Mouse (Mus musculus) stomach, embryonic 14.5 days (tissue): ENCODE data around the gene Rorc. TPM values are rescaled to one million over a fixed set of nuclear protein-coding genes. Genes with fewer than 3 reads are reported as not detected.

Experiments used
- ATAC-seq: fragments of 200-750 bp; cut with Nextera tagmentation; 2 replicates; pipeline ENCODE4 v1.8.0; 2017; ENCODE audit warnings: low read depth, moderate TSS enrichment; ENCODE audit not compliant: insufficient number of reproducible peaks, insufficient read depth, low FRiP score
- H3K27ac ChIP-seq: fragments of 300-500 bp; sonication (generic); 2 replicates; pipeline ENCODE4 v1.5.1; 2014; ENCODE audit warnings: mild to moderate bottlenecking, low read length, moderate library complexity, mixed read lengths
- H3K27me3 ChIP-seq: fragments of 300-500 bp; sonication (generic); 2 replicates; pipeline ENCODE4 v1.6.1; 2014; ENCODE audit warnings: low read length, control low read depth, mixed read lengths; ENCODE audit not compliant: control insufficient read depth, insufficient read depth
- H3K36me3 ChIP-seq: fragments of 300-500 bp; sonication (generic); 2 replicates; pipeline ENCODE4 v1.6.1; 2014; ENCODE audit warnings: mild to moderate bottlenecking, control low read depth, low read length, moderate library complexity, mixed read lengths; ENCODE audit not compliant: control insufficient read depth, insufficient read depth
- H3K4me1 ChIP-seq: fragments of 300-500 bp; sonication (generic); 2 replicates; pipeline ENCODE4 v1.6.1; 2014; ENCODE audit warnings: low read length, control low read depth, mixed read lengths; ENCODE audit not compliant: control insufficient read depth, insufficient read depth
- H3K4me2 ChIP-seq: fragments of 300-500 bp; sonication (generic); replicated peaks from 2 replicates; pipeline ENCODE4 v1.6.1; 2014; ENCODE audit warnings: low read depth, low read length, control low read depth
- H3K4me3 ChIP-seq: fragments of 300-500 bp; sonication (generic); 2 replicates; pipeline ENCODE4 v1.5.1; 2014; ENCODE audit warnings: low read depth, low read length, control low read depth
- H3K9ac ChIP-seq: fragments of 300-500 bp; sonication (generic); replicated peaks from 2 replicates; pipeline ENCODE4 v1.6.1; 2014; ENCODE audit warnings: low read depth, mild to moderate bottlenecking, control low read depth, low read length, moderate library complexity, mixed read lengths
- H3K9me3 ChIP-seq: fragments of 300-500 bp; sonication (generic); 2 replicates; pipeline ENCODE4 v1.6.1; 2016; ENCODE audit warnings: low read depth, low read length, control low read depth; ENCODE audit not compliant: control insufficient read depth
- WGBS: fragments of 180-500 bp; shearing (Covaris S2); extraction: QIAGEN DNeasy Blood & Tissue Kit; methylation state at CpG from one replicate; pipeline ENCODE4 v1.1.7; 2014; 5-methylcytosine and 5-hydroxymethylcytosine counted together
- polyA plus RNA-seq: library from polyadenylated mRNA; unstranded; fragments of >200 nt; fragmentation: Nextera tagmentation; extraction: Ambion mirVana; gene quantifications from 2 replicates; pipeline ENCODE4 v1.2.1, GENCODE M21; 2014

Gene Rorc
- polyA plus RNA-seq, 1 experiment from 2014 or later, result 5.3 TPM

DNA sequence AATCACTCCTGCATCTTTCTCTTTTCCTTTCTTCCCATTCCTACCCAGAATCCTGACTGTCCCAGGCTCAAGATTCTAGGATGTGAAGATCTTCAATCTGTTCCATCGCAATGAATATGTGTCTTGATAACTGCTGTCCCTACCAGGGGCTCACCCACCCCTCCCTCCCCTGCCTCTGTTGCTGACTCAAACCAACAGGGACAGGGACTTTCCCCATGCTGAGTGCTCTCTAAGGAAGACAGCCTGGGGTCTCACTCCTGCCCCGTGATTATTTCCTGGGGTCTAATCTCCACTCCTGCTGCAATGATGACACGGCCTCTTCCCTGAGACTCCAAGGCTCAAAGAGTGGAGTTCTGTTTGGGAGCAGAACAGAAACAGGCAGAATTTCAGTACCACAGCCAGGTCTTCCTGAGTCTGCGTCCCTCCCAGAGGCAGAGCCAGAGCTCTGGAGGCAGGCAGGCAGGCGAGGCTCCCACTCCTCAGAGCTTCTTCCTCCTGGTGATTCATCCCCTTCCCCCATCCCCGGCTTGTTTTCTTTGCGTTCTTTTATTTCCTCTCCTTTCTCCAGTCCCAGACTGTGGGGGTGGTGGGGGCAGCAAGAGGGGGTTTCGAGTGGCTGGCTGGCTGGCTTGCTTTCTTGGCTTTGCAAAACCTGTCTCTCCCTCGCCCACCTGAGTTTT lies 7.4 kb downstream of the Rorc start:
- H3K4me3 ChIP-seq, result no peak overlapping the region
- H3K27ac ChIP-seq, result no peak overlapping the region
- no peak overlapping the region for H3K9ac ChIP-seq
- WGBS, result 19% methylated on average over 9 of the region's 9 CpGs
- no peaks in the 10 kb centered on the region for H3K27me3 ChIP-seq
- no peaks in the 10 kb centered on the region for H3K4me1 ChIP-seq
- H3K36me3 ChIP-seq, result no peaks in the 10 kb centered on the region
- ATAC-seq, result no peak
- H3K9me3 ChIP-seq, result no peaks in the 10 kb centered on the region
- no peak overlapping the region for H3K4me2 ChIP-seq

DNA sequence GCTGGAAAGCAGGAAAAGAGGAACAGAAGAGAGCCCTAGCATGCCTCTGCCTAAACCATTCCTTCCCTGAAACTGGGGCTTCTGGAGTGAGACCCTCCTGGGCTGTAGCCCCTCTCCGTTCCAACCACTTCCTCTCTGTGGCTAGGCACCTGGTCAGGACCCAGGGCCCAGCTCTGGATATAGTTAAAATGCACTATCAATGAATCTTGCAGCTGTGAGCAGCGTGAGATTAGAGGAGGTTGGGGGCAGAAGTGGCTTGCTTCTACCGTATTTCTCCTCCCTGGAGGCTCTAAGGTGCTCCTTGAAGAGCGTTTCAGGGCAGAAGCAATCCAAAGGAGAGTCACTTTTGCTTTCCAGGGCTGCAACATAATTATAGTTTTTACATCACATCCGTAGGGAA lies 9.7 kb downstream of the Rorc start:
- no peak overlapping the region for H3K4me3 ChIP-seq
- H3K4me2 ChIP-seq, result no peak overlapping the region
- H3K4me1 ChIP-seq, result no peaks in the 10 kb centered on the region
- H3K27me3 ChIP-seq, result no peaks in the 10 kb centered on the region
- H3K9ac ChIP-seq, result no peak overlapping the region
- ATAC-seq, result no peak
- no peaks in the 10 kb centered on the region for H3K9me3 ChIP-seq
- no peaks in the 10 kb centered on the region for H3K36me3 ChIP-seq
- WGBS, result 67% methylated on average over 5 of the region's 5 CpGs
- H3K27ac ChIP-seq, result no peak overlapping the region

DNA sequence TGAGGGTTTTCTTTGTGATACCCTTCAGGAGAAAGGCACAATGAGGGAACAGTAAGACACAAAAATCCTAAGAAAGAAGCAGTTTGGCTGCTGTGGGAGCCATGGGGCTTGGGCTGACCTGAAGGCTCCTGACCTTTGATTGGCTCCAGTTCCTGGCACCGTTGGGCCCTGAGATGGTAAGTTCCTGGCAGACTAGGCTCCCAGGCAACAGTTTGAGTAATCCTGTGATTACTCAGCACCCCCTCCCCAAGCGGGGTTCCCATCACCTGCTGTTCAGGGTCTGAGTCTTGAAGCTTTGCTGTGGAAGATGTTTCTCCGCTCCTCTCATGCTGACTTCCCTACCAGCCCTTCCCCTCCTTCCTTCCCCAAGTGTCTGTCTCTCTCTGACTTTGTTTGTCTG lies 10.9 kb downstream of the Rorc start:
- Histone ChIP-seq H3K27me3 (no peaks in the 10 kb centered on the region), H3K9ac (no peak overlapping the region), H3K27ac (no peak overlapping the region), H3K36me3 (no peaks in the 10 kb centered on the region), H3K4me3 (no peak overlapping the region), H3K9me3 (no peaks in the 10 kb centered on the region), H3K4me1 (no peaks in the 10 kb centered on the region), H3K4me2 (no peak overlapping the region)
- 56% methylated on average over 3 of the region's 3 CpGs for WGBS
- ATAC-seq, result no peak

DNA sequence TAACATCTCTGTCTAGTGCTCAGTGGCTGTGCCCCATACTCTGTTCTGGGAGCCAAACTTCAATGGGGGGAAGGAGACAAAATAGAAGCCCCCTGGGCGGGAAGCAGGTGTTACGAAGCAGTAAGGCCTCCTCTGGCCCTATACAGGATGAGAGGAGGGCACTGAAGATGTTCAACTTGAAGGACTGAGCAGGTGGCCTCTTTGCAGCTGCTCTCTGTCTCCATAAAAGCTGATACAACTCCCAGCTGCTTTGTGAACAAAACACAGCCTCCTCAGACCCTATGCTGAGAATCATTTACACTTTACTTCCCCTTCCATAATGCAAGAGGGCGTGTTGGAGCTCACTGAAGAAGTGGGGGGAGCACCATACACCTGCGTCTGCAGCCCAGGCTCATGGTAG lies 14.1 kb downstream of the Rorc start:
- H3K9ac ChIP-seq, result no peak overlapping the region
- H3K27me3 ChIP-seq, result no peaks in the 10 kb centered on the region
- WGBS, result 61% methylated on average over 4 of the region's 4 CpGs
- ATAC-seq, result no peak
- H3K4me1 ChIP-seq, result no peaks in the 10 kb centered on the region
- no peaks in the 10 kb centered on the region for H3K9me3 ChIP-seq
- H3K4me3 ChIP-seq, result no peak overlapping the region
- H3K36me3 ChIP-seq, result no peaks in the 10 kb centered on the region
- H3K27ac ChIP-seq, result no peak overlapping the region
- H3K4me2 ChIP-seq, result no peak overlapping the region

DNA sequence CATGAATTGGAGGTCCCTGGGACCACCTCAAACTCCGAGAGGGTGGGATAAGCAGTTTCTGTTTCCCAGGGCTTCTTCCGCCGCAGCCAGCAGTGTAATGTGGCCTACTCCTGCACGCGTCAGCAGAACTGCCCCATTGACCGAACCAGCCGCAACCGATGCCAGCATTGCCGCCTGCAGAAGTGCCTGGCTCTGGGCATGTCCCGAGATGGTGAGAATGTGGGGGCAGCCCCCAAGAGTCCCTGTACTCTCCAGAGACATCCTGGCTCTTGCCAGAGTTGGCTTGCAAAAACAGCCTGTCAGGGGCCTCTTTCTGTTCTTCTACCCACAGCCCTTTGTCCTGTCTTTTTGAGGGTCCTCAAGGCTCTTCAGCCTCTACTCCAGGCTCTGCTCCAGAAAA lies 14.8 kb downstream of the Rorc start:
- no peak overlapping the region for H3K9ac ChIP-seq
- WGBS, result 91% methylated on average over 10 of the region's 10 CpGs
- no peaks in the 10 kb centered on the region for H3K36me3 ChIP-seq
- H3K4me3 ChIP-seq, result no peak overlapping the region
- H3K9me3 ChIP-seq, result no peaks in the 10 kb centered on the region
- H3K4me1 ChIP-seq, result no peaks in the 10 kb centered on the region
- no peak overlapping the region for H3K27ac ChIP-seq
- H3K4me2 ChIP-seq, result no peak overlapping the region
- no peak for ATAC-seq
- H3K27me3 ChIP-seq, result no peaks in the 10 kb centered on the region

DNA sequence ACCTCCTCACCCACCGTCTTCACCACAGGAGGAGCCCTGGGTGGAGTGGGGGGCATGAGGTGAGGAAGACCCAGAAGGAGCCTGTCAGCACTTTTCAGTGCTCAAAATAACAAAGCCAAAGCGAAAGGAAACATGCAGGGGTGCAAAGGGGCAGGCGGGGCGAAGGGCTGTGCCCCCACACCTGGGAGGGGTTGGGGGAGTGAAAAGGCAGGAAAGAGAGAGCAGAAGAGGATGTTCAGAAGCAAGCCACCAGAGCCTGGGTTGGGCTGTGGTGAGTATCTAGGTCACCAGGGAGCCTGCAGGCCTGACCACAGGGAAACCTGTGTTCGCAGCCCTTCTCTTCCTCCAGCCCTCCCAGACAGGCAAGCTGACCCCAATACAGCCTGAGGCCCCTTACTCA lies 15.5 kb downstream of the Rorc start:
- no peak overlapping the region for H3K4me2 ChIP-seq
- no peaks in the 10 kb centered on the region for H3K36me3 ChIP-seq
- no peaks in the 10 kb centered on the region for H3K27me3 ChIP-seq
- WGBS, result 77% methylated on average over 5 of the region's 5 CpGs
- no peak for ATAC-seq
- no peak overlapping the region for H3K9ac ChIP-seq
- no peak overlapping the region for H3K27ac ChIP-seq
- H3K4me1 ChIP-seq, result no peaks in the 10 kb centered on the region
- no peak overlapping the region for H3K4me3 ChIP-seq
- H3K9me3 ChIP-seq, result no peaks in the 10 kb centered on the region

DNA sequence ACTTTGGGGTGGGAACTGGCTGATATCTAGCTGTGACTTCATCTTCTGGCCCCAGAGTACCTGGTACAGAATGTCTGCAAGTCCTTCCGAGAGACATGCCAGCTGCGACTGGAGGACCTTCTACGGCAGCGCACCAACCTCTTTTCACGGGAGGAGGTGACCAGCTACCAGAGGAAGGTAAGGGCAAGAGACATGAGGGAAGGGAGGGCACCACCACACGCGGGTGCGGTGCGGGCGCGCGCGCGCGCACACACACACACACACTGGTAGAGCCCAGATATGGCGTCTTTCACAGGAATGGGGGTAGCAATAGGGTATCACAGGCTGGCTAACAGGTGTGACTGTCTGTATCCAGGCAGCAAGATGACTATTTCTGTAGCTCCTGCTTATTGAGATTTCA lies 16.8 kb downstream of the Rorc start:
- Histone ChIP-seq H3K4me3 (no peak overlapping the region), H3K36me3 (no peaks in the 10 kb centered on the region), H3K27ac (no peak overlapping the region), H3K4me2 (no peak overlapping the region), H3K27me3 (no peaks in the 10 kb centered on the region), H3K9me3 (no peaks in the 10 kb centered on the region), H3K9ac (no peak overlapping the region), H3K4me1 (no peaks in the 10 kb centered on the region)
- 93% methylated on average over 16 of the region's 16 CpGs for WGBS
- no peak for ATAC-seq

DNA sequence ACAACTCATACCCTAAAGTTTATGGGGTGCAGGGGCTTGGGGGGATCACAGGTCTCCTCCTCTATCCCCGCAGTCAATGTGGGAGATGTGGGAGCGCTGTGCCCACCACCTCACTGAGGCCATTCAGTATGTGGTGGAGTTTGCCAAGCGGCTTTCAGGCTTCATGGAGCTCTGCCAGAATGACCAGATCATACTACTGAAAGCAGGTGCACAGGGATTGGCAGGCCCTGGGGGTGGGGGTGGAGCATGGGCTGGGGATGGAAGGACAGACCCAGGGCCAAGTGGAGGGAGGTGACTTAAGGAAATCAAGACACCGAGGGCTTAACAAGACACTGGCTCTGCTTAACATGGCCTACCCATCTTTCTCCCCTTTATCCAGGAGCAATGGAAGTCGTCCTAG lies 18.4 kb downstream of the Rorc start:
- H3K9ac ChIP-seq, result no peak overlapping the region
- no peak for ATAC-seq
- no peaks in the 10 kb centered on the region for H3K27me3 ChIP-seq
- WGBS, result 80% methylated on average over 5 of the region's 5 CpGs
- no peak overlapping the region for H3K4me2 ChIP-seq
- no peak overlapping the region for H3K27ac ChIP-seq
- H3K36me3 ChIP-seq, result no peaks in the 10 kb centered on the region
- H3K4me3 ChIP-seq, result no peak overlapping the region
- no peaks in the 10 kb centered on the region for H3K4me1 ChIP-seq
- no peaks in the 10 kb centered on the region for H3K9me3 ChIP-seq

DNA sequence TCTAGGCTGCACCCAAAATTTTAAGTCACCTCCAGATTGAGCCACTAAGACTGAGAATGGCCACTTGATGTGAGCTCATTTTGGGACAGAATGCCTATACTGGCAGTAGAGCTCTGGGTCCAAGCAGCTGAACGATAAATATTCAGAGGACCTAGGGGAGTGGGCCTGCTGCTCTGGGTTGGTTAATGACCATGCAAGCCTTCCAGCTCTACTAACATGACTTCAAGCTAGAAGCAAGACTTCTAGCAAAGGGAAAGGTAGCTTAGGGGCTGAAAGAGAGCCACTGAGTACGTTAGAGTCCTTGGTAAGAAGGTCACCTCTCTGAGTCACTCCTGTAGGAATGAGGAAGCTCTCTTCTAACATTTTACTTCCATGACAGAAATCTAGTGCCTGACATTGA lies 19.5 kb downstream of the Rorc start:
- Histone ChIP-seq H3K4me2 (no peak overlapping the region), H3K36me3 (no peaks in the 10 kb centered on the region), H3K27me3 (no peaks in the 10 kb centered on the region), H3K9ac (no peak overlapping the region), H3K4me3 (no peak overlapping the region), H3K27ac (no peak overlapping the region), H3K9me3 (no peaks in the 10 kb centered on the region), H3K4me1 (no peaks in the 10 kb centered on the region)
- WGBS, result 75% methylated on average over 2 of the region's 2 CpGs
- ATAC-seq, result no peak
